In the genomic region with DNA sequence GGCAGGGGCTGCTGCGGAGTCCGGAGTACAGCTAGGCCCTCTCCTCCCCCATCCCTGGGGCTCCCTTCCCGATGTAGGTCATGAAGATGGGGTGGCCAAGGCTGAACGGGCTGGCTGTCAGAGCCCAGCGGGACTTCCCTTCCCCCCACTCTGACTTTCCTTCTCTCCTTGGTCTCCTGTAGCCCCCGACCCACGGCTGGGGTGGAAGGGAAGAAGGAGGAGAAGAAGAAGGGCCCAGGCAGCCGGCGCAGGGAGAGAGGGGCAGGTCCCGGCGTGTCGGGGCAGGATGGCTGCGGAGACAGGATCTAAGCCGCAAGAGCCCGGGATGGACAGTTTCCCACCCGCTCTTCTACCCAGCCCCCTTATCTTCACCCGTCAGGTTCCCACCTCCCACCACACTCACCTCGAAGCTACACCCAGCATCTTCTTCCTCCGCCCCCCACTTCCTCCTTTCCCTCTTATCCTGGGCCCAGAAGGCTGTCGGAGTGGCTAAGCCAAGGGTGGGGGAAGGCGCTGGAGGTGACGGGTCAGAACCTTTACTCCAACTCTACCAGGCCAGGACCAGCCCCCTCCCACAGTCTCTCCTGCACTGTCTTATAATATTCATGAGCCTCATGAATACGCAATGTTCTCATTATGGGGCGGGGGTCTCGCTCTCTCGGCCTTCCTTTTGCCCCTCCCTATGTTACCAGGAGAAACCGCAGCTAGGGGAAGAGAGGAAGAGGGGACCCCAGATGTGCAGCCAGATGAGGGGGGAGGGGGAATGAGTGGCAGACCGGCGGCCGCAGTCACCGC, we compare ENCODE assay signal across 8 mouse cellular contexts. TPM values are rescaled to one million over a fixed set of nuclear protein-coding genes. Genes with fewer than 3 reads are reported as not detected.
DNase-seq lines count a peak whose midpoint lies in the region; ATAC-seq and TF ChIP-seq lines count a peak whose summit lies in the region.

No protein-coding gene starts in this region.

- peaks cover 12% of the 10 kb centered on the region for H3K4me1 ChIP-seq in testis, adult 2 months (ENCODE audit: control insufficient read depth, insufficient read depth, low read length)
- peaks cover 31% of the 10 kb centered on the region for H3K4me1 ChIP-seq in limb, embryonic 11.5 days (ENCODE audit: control insufficient read depth, insufficient read depth, low read length)
- peaks cover 43% of the 10 kb centered on the region for H3K4me1 ChIP-seq in neural tube, embryonic 13.5 days (replicated peaks)

- 0 out of 2 replicates have a peak, but pooled peaks have one; percentile 7 for ATAC-seq in limb, embryonic 11.5 days (ENCODE audit: insufficient number of reproducible peaks, low FRiP score, low TSS enrichment, low read depth)
- peak; percentile 40 for ATAC-seq in neural tube, embryonic 13.5 days (ENCODE audit: low read depth)
- no peak for ATAC-seq in inflammation-experienced regulatory T-cells, adult 6 months

- TF ChIP-seq POLR2A in testis, adult 2 months (IDR thresholded peaks at IDR 0.05; ENCODE audit: control insufficient read depth, low read depth, low read length), result no peak

- H3K9me3 ChIP-seq in limb, embryonic 11.5 days (ENCODE audit: control insufficient read depth, low read length), result no peaks in the 10 kb centered on the region
- H3K9me3 ChIP-seq in neural tube, embryonic 13.5 days, result no peaks in the 10 kb centered on the region

- H3K27me3 ChIP-seq in testis, adult 2 months (ENCODE audit: control insufficient read depth, insufficient read depth, low read length), result no peaks in the 10 kb centered on the region; the same call in 1 of the 2 replicates
- H3K27me3 ChIP-seq in limb, embryonic 11.5 days (ENCODE audit: control insufficient read depth, insufficient read depth, low read length), result peaks cover 12% of the 10 kb centered on the region
- H3K27me3 ChIP-seq in neural tube, embryonic 13.5 days, result peaks cover 45% of the 10 kb centered on the region

- DNase-seq in cerebellum, postnatal 10 days, result peak; percentile 24 to 25
- no peak for DNase-seq in cerebellum, postnatal 4 days (ENCODE audit: low spot score in 2 of 2)
- no peak for DNase-seq in testis, postnatal 10 days (ENCODE audit: low spot score)
- peak; percentile 43 for DNase-seq in limb, embryonic 11.5 days (ENCODE audit: low spot score)
- no peak for DNase-seq in natural killer cell, adult 2 months (ENCODE audit: low spot score in 2 of 2)

- WGBS in limb, embryonic 11.5 days, result 3% methylated on average over 30 of the region's 31 CpGs
- WGBS in neural tube, embryonic 13.5 days, result 3% methylated on average over 29 of the region's 31 CpGs

- TF ChIP-seq CTCF in testis, adult 2 months (IDR thresholded peaks at IDR 0.05; ENCODE audit: control insufficient read depth, insufficient read depth, insufficient replicate concordance, low read depth, low read length), result no peak

- peak overlapping the region; percentile 88 for H3K4me2 ChIP-seq in limb, embryonic 11.5 days (ENCODE audit: low read depth, severe bottlenecking)
- peak overlapping the region; percentile 82 for H3K4me2 ChIP-seq in neural tube, embryonic 13.5 days

- peak overlapping the region; percentile 63 for H3K4me3 ChIP-seq in testis, adult 2 months (ENCODE audit: control insufficient read depth, low read depth, low read length)
- H3K4me3 ChIP-seq in limb, embryonic 11.5 days (ENCODE audit: low read depth, low read length), result peak overlapping the region; percentile 49
- peak overlapping the region; percentile 56 for H3K4me3 ChIP-seq in neural tube, embryonic 13.5 days

- no peaks in the 10 kb centered on the region for H3K36me3 ChIP-seq in testis, adult 2 months (ENCODE audit: control insufficient read depth, insufficient read depth, low read length)
- no peaks in the 10 kb centered on the region for H3K36me3 ChIP-seq in limb, embryonic 11.5 days (ENCODE audit: control insufficient read depth, insufficient read depth, low read length)
- no peaks in the 10 kb centered on the region for H3K36me3 ChIP-seq in neural tube, embryonic 13.5 days

- H3K27ac ChIP-seq in testis, adult 2 months (ENCODE audit: control insufficient read depth, insufficient read depth, low read depth, low read length), result no peak overlapping the region
- no peak overlapping the region for H3K27ac ChIP-seq in limb, embryonic 11.5 days (replicated peaks; ENCODE audit: low read depth, low read length)
- no peak overlapping the region for H3K27ac ChIP-seq in neural tube, embryonic 13.5 days (replicated peaks)

- peak overlapping the region; percentile 32 for H3K9ac ChIP-seq in limb, embryonic 11.5 days (ENCODE audit: low read length)
- H3K9ac ChIP-seq in neural tube, embryonic 13.5 days, result peak overlapping the region; percentile 72

RNA-seq across cellular contexts. Expression of a gene that starts 0.5 kb away (rescaled TPM):
- polyA plus RNA-seq in testis, adult 2 months (2012; rRNA removed), result 84.7 and 92.7 TPM in 2 replicates
- polyA plus RNA-seq in limb, embryonic 11.5 days (2014; fragmentation: Nextera tagmentation; extraction: Ambion mirVana), result 19.2 and 22.9 TPM in 2 replicates
- 17.1 and 18.4 TPM in 2 replicates for polyA plus RNA-seq in neural tube, embryonic 13.5 days (2015; fragmentation: Nextera tagmentation; extraction: Ambion mirVana)
- not detected for polyA plus RNA-seq in inflammation-experienced regulatory T-cells, adult 6 months (2017; shearing (Covaris generic))

RNA-seq across cellular contexts. Expression of a gene that starts 27.2 kb away (rescaled TPM):
- 1.1 and 1.4 TPM in 2 replicates for polyA plus RNA-seq in testis, adult 2 months (2012; rRNA removed)
- 28.6 and 31.7 TPM in 2 replicates for polyA plus RNA-seq in limb, embryonic 11.5 days (2014; fragmentation: Nextera tagmentation; extraction: Ambion mirVana)
- polyA plus RNA-seq in neural tube, embryonic 13.5 days (2015; fragmentation: Nextera tagmentation; extraction: Ambion mirVana), result 9.2 and 11.6 TPM in 2 replicates
- polyA plus RNA-seq in inflammation-experienced regulatory T-cells, adult 6 months (2017; shearing (Covaris generic)), result 1 to 10 TPM in 2 of 3 experiments, under 1 TPM in 1; 0.74 to 1.8 (median 1.5) TPM

RNA-seq across cellular contexts. Expression of a gene that starts 29.0 kb away (rescaled TPM):
- 0.24 and 0.43 TPM in 2 replicates for polyA plus RNA-seq in testis, adult 2 months (2012; rRNA removed)
- 0.31 TPM in 1 of 2 replicates, not detected in the other for polyA plus RNA-seq in limb, embryonic 11.5 days (2014; fragmentation: Nextera tagmentation; extraction: Ambion mirVana)
- 0.57 and 0.62 TPM in 2 replicates for polyA plus RNA-seq in neural tube, embryonic 13.5 days (2015; fragmentation: Nextera tagmentation; extraction: Ambion mirVana)
- not detected for polyA plus RNA-seq in inflammation-experienced regulatory T-cells, adult 6 months (2017; shearing (Covaris generic))

Comparison
In these comparisons a context has a peak if more than half of its experiments do, and no peak if none do; other contexts are left out.
1. DNase-seq: peak in cerebellum, postnatal 10 days (2 of 2) and limb, embryonic 11.5 days (single experiment); none in cerebellum, postnatal 4 days (0 of 2), testis, postnatal 10 days (single experiment) and natural killer cell, adult 2 months (0 of 2).
2. RNA of a gene that starts 0.5 kb away (polyA plus RNA-seq): 84.7 to 92.7 TPM in testis, adult 2 months, 19.2 to 22.9 TPM in limb, embryonic 11.5 days and 17.1 to 18.4 TPM in neural tube, embryonic 13.5 days; not detected in inflammation-experienced regulatory T-cells, adult 6 months; every median in the first group is over 10 times any median in the second.
3. Peak in every context shown above with its lines, with median percentiles within 50 percentile points of each other: H3K4me3 ChIP-seq.